Mouse (Mus musculus) midbrain, postnatal 0 days (tissue): Measurements from ENCODE around the gene Il12rb1. TPM values are rescaled to one million over a fixed set of nuclear protein-coding genes. Genes with fewer than 3 reads are reported as not detected.
"Not testable (repeated sequence)": the region's sequence is repeated elsewhere in the genome, so short reads cannot be mapped to it uniquely, and the experiment has no call there.

Experiments used
- ATAC-seq: fragments of 200-750 bp; cut with Nextera tagmentation; 2 replicates; pipeline ENCODE4 v1.8.0; 2017; ENCODE audit warnings: moderate number of reproducible peaks, mild to moderate bottlenecking, moderate TSS enrichment, moderate library complexity; ENCODE audit not compliant: low FRiP score
- DNase-seq: peaks from one replicate; pipeline ENCODE4 v3.0.0-alpha.2; 2015; ENCODE audit warnings: low spot score
- H3K27ac ChIP-seq: fragments of 300-500 bp; sonication (generic); 2 replicates; pipeline ENCODE4 v1.5.1; 2014; ENCODE audit warnings: low read depth, mild to moderate bottlenecking, low read length, mixed read lengths
- H3K27me3 ChIP-seq: fragments of 300-500 bp; sonication (generic); 2 replicates; pipeline ENCODE4 v1.6.1; 2014; ENCODE audit warnings: low read length, control low read depth, mixed read lengths; ENCODE audit not compliant: insufficient read depth
- H3K36me3 ChIP-seq: fragments of 300-500 bp; sonication (generic); 2 replicates; pipeline ENCODE4 v1.6.1; 2014; ENCODE audit warnings: low read length, control low read depth, mixed read lengths; ENCODE audit not compliant: insufficient read depth
- H3K4me1 ChIP-seq: fragments of 300-500 bp; sonication (generic); 2 replicates; pipeline ENCODE4 v1.6.1; 2014; ENCODE audit warnings: mild to moderate bottlenecking, control low read depth, antibody characterized with exemption, low read length, mixed read lengths; ENCODE audit not compliant: insufficient read depth
- H3K4me2 ChIP-seq: fragments of 300-500 bp; sonication (generic); 2 replicates; pipeline ENCODE4 v1.6.1; 2014; ENCODE audit warnings: low read depth, mild to moderate bottlenecking, low read length, mixed read lengths; ENCODE audit not compliant: poor library complexity, severe bottlenecking
- H3K4me3 ChIP-seq: fragments of 300-500 bp; sonication (generic); 2 replicates; pipeline ENCODE4 v1.5.1; 2014; ENCODE audit warnings: low read depth, mild to moderate bottlenecking, low read length, moderate library complexity
- H3K9ac ChIP-seq: fragments of 300-500 bp; sonication (generic); replicated peaks from 2 replicates; pipeline ENCODE4 v1.6.1; 2014; ENCODE audit warnings: mild to moderate bottlenecking, low read length, moderate library complexity, mixed read lengths; ENCODE audit not compliant: poor library complexity, severe bottlenecking
- H3K9me3 ChIP-seq: fragments of 300-500 bp; sonication (generic); 2 replicates; pipeline ENCODE4 v1.6.1; 2016; ENCODE audit warnings: low read length, control low read depth
- CTCF ChIP-seq: IDR thresholded peaks from 2 replicates; pipeline ENCODE4 v1.5.1; 2016; ENCODE audit warnings: antibody characterized with exemption, mild to moderate bottlenecking
- WGBS: fragments of 180-500 bp; shearing (Covaris S2); extraction: QIAGEN DNeasy Blood & Tissue Kit; methylation state at CpG from one replicate; pipeline ENCODE4 v1.1.7; 2014; 5-methylcytosine and 5-hydroxymethylcytosine counted together
- polyA plus RNA-seq: library from polyadenylated mRNA; unstranded; fragments of >200 nt; fragmentation: Nextera tagmentation; extraction: Ambion mirVana; gene quantifications from 2 replicates; pipeline ENCODE4 v1.2.1, GENCODE M21; 2015
- total RNA-seq: library from RNA; depleted of rRNA; stranded (reverse); fragments of >200 nt; gene quantifications from 2 replicates; pipeline ENCODE4 v1.2.3, GENCODE M21; 2014

The Il12rb1 gene
- total and polyA plus RNA-seq, 2 experiments from 2014 or later = not detected

DNA sequence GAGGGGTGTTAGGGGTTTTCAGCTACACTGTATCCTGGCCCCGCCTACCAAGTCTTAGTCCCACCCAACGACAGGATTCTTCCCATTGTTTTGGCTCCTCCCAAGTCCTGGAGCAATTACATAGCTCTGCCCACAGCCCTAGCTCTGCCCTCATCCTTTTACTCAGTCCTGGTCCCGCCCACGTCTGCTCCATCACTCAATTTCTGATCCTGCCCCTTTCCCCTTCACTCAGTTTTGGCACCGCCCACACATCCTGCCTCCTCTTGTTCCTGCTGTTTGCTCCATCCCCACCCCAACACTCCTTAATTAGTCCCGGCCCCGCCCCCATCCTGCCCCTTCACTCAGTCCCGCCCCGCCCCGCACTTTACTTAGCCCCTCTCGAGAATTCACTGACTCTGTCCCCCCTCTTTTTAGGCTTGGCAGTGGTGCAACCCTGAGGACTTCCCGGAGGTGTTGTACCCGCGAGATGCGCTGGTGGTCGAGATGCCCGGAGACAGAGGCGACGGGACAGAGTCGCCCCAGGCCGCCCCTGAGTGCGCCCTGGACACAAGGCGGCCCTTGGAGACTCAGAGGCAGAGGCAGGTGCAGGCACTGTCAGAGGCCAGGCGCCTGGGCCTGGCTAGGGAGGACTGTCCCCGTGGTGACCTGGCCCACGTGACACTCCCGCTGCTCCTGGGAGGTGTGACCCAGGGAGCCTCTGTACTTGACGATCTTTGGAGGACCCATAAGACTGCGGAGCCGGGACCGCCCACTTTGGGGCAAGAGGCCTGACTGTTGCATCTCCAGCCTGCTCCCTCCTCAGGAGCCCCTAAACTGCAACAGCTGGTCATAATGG is 12.1 kb downstream of the Il12rb1 start:
- Histone ChIP-seq H3K9ac (no peak overlapping the region), H3K4me3 (no peak overlapping the region), H3K9me3 (0 out of 2 replicates have a peak, but pooled peaks cover 2% of the 10 kb centered on the region), H3K36me3 (no peaks in the 10 kb centered on the region), H3K27me3 (peaks cover 22% of the 10 kb centered on the region), H3K27ac (no peak overlapping the region), H3K4me1 (no peaks in the 10 kb centered on the region), H3K4me2 (no peak overlapping the region)
- ATAC-seq (peak; percentile 38; the same call in 1 of the 2 replicates), DNase-seq (no peak)
- WGBS = 2% methylated on average over 31 of the region's 31 CpGs
- TF ChIP-seq CTCF = no peak

DNA sequence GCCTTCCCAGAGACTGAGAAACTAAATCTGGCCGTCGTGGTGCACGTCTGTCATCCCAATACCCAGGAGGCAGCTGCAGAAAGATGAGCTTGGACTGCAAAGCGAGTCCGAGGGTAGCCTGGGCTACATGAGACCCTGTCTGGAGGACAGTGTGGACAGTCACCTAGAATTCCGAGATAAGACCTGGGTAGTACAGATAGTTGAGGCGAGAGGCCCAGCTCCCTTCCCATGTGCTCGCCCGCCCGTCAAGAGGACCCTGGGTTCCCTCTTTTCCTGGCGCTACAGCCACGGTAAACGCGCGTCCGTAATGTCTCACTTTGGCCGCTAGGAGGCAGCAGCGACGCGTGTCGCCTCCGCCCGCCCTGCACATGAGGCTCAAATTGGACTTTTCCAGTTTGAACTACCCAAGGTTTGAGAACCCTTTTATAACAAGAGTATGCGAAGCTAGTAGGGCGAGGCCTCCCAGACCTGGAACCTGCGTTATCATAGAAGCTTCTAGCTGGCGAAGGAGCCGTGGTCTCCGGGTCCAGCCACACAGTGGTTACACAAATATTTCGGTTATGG is 13.2 kb downstream of the Il12rb1 start:
- peak; percentile 53 for DNase-seq
- no peak for ATAC-seq

GRCm38 (mm10) chr8:70821992-70822391 is 13.7 kb downstream of the Il12rb1 start:
- Histone ChIP-seq H3K27ac (no peak overlapping the region), H3K4me2 (no peak overlapping the region), H3K4me1 (no peaks in the 10 kb centered on the region), H3K9me3 (0 out of 2 replicates have a peak, but pooled peaks cover 2% of the 10 kb centered on the region), H3K4me3 (no peak overlapping the region), H3K27me3 (peaks cover 18% of the 10 kb centered on the region), H3K36me3 (no peaks in the 10 kb centered on the region), H3K9ac (no peak overlapping the region)
- DNase-seq (no peak), ATAC-seq (no peak)
- TF ChIP-seq CTCF = no peak
- WGBS = 48% methylated on average over 11 of the region's 11 CpGs

More for the DNA sequence above, 13.2 kb downstream of the Il12rb1 start:
- no peak overlapping the region for H3K27ac ChIP-seq
- H3K9me3 ChIP-seq = 0 out of 2 replicates have a peak, but pooled peaks cover 2% of the 10 kb centered on the region
- H3K4me3 ChIP-seq = no peak overlapping the region
- no peak overlapping the region for H3K4me2 ChIP-seq
- WGBS = 18% methylated on average over 30 of the region's 30 CpGs
- H3K9ac ChIP-seq = no peak overlapping the region
- H3K36me3 ChIP-seq = no peaks in the 10 kb centered on the region
- H3K27me3 ChIP-seq = peaks cover 20% of the 10 kb centered on the region
- TF ChIP-seq CTCF = peak; percentile 87
- no peaks in the 10 kb centered on the region for H3K4me1 ChIP-seq

- 78% methylated on average over 3 of the region's 3 CpGs for WGBS
- DNase-seq, H3K36me3 ChIP-seq, ATAC-seq, H3K27ac ChIP-seq, H3K4me2 ChIP-seq, H3K9ac ChIP-seq, H3K9me3 ChIP-seq, H3K4me1 ChIP-seq, H3K4me3 ChIP-seq: not testable (repeated sequence)
- H3K27me3 ChIP-seq = peaks cover 18% of the 10 kb centered on the region
Measured at GRCm38 (mm10) chr8:70822594-70822993, 14.3 kb downstream of the Il12rb1 start.

DNA sequence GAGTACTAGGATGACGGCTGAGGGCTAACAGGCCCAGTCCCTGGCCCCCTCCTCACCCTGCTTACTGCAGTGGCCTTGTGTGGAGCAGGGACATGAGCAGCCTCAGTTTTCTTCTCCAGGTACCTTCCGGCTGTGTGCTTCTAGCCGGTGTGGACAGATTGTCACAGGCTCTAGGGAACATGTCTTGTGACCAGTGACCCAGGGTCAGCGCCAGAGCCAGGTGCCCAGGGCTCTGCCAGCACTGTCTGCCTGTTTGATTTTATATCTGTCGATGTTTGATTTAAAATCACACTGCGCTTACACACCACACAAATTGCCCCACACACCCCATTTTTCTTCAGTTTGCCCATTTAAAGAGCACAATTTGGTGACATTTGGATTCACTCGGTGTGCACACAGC is 15.6 kb downstream of the Il12rb1 start:
- Histone ChIP-seq H3K4me2 (no peak overlapping the region), H3K27ac (no peak overlapping the region), H3K9me3 (0 out of 2 replicates have a peak, but pooled peaks cover 2% of the 10 kb centered on the region), H3K4me3 (no peak overlapping the region), H3K27me3 (peaks cover 18% of the 10 kb centered on the region), H3K36me3 (no peaks in the 10 kb centered on the region), H3K4me1 (no peaks in the 10 kb centered on the region), H3K9ac (no peak overlapping the region)
- whole genome bisulfite sequencing = 87% methylated on average over 7 of the region's 7 CpGs
- DNase-seq = no peak
- TF ChIP-seq CTCF = no peak
- ATAC-seq = no peak

GRCm38 (mm10) chr8:70825816-70826215 is 17.6 kb downstream of the Il12rb1 start:
- H3K36me3 ChIP-seq = no peaks in the 10 kb centered on the region
- H3K4me2 ChIP-seq = no peak overlapping the region
- no peaks in the 10 kb centered on the region for H3K9me3 ChIP-seq
- H3K4me1 ChIP-seq = no peaks in the 10 kb centered on the region
- 86% methylated on average over 8 of the region's 8 CpGs for WGBS
- no peak overlapping the region for H3K9ac ChIP-seq
- H3K27me3 ChIP-seq = 0 out of 2 replicates have a peak, but pooled peaks cover 3% of the 10 kb centered on the region
- DNase-seq = no peak
- ATAC-seq = no peak
- TF ChIP-seq CTCF = no peak
- no peak overlapping the region for H3K4me3 ChIP-seq
- H3K27ac ChIP-seq = no peak overlapping the region
